Mouse (Mus musculus) intestine, embryonic 14.5 days (tissue): ENCODE data around the gene Smarcd3. TPM values are rescaled to one million over a fixed set of nuclear protein-coding genes. Genes with fewer than 3 reads are reported as not detected.

Experiments
- ATAC-seq: fragments of 200-750 bp; cut with Nextera tagmentation; replicated peaks from 2 replicates; pipeline ENCODE4 v1.8.0; 2017; ENCODE audit warnings: low read depth, moderate number of reproducible peaks, moderate TSS enrichment, moderate library complexity; ENCODE audit not compliant: low FRiP score, low TSS enrichment
- DNase-seq: peaks from one replicate; pipeline ENCODE4 v3.0.0-alpha.2; 2018; ENCODE audit warnings: low spot score
- H3K27ac ChIP-seq: fragments of 300-500 bp; sonication (generic); 2 replicates; pipeline ENCODE4 v1.5.1; 2014; ENCODE audit warnings: low read depth, mild to moderate bottlenecking, control low read depth
- H3K27me3 ChIP-seq: fragments of 300-500 bp; sonication (generic); replicated peaks from 2 replicates; pipeline ENCODE4 v1.6.1; 2014; ENCODE audit warnings: low read length, control low read depth; ENCODE audit not compliant: control insufficient read depth, insufficient read depth
- H3K36me3 ChIP-seq: fragments of 300-500 bp; sonication (generic); 2 replicates; pipeline ENCODE4 v1.6.1; 2014; ENCODE audit warnings: low read length, control low read depth; ENCODE audit not compliant: control insufficient read depth, insufficient read depth
- H3K4me1 ChIP-seq: fragments of 300-500 bp; sonication (generic); replicated peaks from 2 replicates; pipeline ENCODE4 v1.6.1; 2014; ENCODE audit warnings: low read length, control low read depth, mixed read lengths; ENCODE audit not compliant: control insufficient read depth, insufficient read depth
- H3K4me2 ChIP-seq: fragments of 300-500 bp; sonication (generic); 2 replicates; pipeline ENCODE4 v1.6.1; 2014; ENCODE audit warnings: low read length
- H3K4me3 ChIP-seq: fragments of 300-500 bp; sonication (generic); 2 replicates; pipeline ENCODE4 v1.5.1; 2014; ENCODE audit warnings: low read depth, low read length, control low read depth, mixed read lengths
- H3K9ac ChIP-seq: fragments of 300-500 bp; sonication (generic); 2 replicates; pipeline ENCODE4 v1.6.1; 2014; ENCODE audit warnings: mild to moderate bottlenecking, low read length
- H3K9me3 ChIP-seq: fragments of 300-500 bp; sonication (generic); 2 replicates; pipeline ENCODE4 v1.6.1; 2016; ENCODE audit warnings: low read length, control low read depth; ENCODE audit not compliant: control insufficient read depth
- WGBS: fragments of 180-500 bp; shearing (Covaris S2); extraction: QIAGEN DNeasy Blood & Tissue Kit; methylation state at CpG from one replicate; pipeline ENCODE4 v1.1.7; 2014; 5-methylcytosine and 5-hydroxymethylcytosine counted together
- microRNA counts: library from miRNA; unstranded; fragments of <30 nt; microRNA quantifications from one replicate; lab custom pipeline; 2016
- microRNA-seq: library from miRNA; unstranded; fragments of <30 nt; microRNA quantifications from one replicate; pipeline ENCODE4, GENCODE M21; 2016
- polyA plus RNA-seq: library from polyadenylated mRNA; unstranded; fragments of >200 nt; fragmentation: Nextera tagmentation; extraction: Ambion mirVana; gene quantifications from 2 replicates; pipeline ENCODE4 v1.2.1, GENCODE M21; 2014

Smarcd3 gene
- polyA plus RNA-seq, 1 experiment from 2014 or later = 27.5 TPM

DNA sequence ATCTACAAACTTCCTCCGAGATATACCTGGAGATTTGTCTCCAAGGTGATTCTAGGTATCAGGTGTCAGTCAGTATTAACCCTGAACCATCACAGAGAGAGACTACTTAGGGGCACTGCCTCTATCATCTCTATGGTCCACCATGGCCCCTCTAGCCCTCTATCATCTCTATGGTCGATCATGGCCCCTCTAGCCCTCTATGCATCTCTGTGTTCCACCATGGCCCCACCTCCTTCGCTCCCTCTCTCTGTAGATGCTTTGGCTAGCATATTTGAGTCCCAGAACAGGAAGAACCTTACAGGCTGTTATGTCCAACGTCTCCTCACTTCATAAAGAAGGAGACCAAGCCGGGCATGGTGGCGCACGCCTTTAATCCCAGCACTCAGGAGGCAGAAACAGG is 81.6 kb downstream of the Smarcd3 start:
- H3K4me3 ChIP-seq = no peak overlapping the region
- WGBS = 79% methylated on average over 7 of the region's 7 CpGs
- no peak for DNase-seq

DNA sequence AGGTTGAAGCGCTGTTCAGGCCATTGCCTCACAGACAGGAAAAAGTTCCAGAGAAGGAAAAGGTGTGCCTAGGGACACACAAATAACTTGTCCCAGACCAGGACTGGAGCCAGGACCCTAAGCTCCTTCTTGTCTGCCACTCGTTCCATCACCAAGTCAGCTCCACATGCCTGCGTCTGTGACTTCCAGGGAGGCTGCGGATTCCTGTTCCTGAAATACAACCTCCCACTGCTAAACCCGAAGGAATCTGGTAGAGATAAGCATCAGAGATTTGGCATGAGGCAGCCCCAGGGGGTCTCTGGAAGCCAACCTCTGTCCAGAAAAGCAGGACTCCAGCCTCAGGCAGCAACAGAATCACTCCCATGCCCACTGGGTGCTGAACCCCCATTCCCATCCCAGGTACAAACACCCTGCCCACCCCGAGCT is 83.1 kb downstream of the Smarcd3 start:
- Histone ChIP-seq H3K9me3 (no peaks in the 10 kb centered on the region), H3K4me3 (no peak overlapping the region), H3K27me3 (0 out of 2 replicates have a peak, but pooled peaks cover 5% of the 10 kb centered on the region), H3K4me2 (peak overlapping the region; percentile 47), H3K4me1 (peaks cover 13% of the 10 kb centered on the region), H3K27ac (no peak overlapping the region), H3K36me3 (no peaks in the 10 kb centered on the region), H3K9ac (no peak overlapping the region)
- DNase-seq = no peak
- ATAC-seq = no peak
- 14% methylated on average over 6 of the region's 6 CpGs for WGBS

More for the DNA sequence above, 81.6 kb downstream of the Smarcd3 start:
- no peaks in the 10 kb centered on the region for H3K36me3 ChIP-seq
- no peak overlapping the region for H3K27ac ChIP-seq
- H3K27me3 ChIP-seq = no peaks in the 10 kb centered on the region
- H3K9ac ChIP-seq = no peak overlapping the region
- H3K9me3 ChIP-seq = no peaks in the 10 kb centered on the region
- H3K4me2 ChIP-seq = no peak overlapping the region
- peaks cover 13% of the 10 kb centered on the region for H3K4me1 ChIP-seq
- no peak for ATAC-seq

MicroRNA genes within 50 kb of the gene (microRNA counts, 519-probe panel; counts per million panel counts)
- microRNA mmu-miR-671-3p (lab: Ali Mortazavi, UCI) (not detected), microRNA mmu-miR-671-5p (lab: Ali Mortazavi, UCI) (not detected)

Small RNAs within 50 kb of the gene (microRNA-seq; reads per million reads assigned to microRNA genes)
- 495 reads per million, percentile 73 among the genes with 10 or more reads in this experiment for gene Mir671

Other genes starting within 250 kb of the Smarcd3 start
- gene Atg9b, start 232.3 kb downstream of the Smarcd3 start, polyA plus RNA-seq = 0.66 and 1.0 TPM in 2 replicates
- gene Abcb8, start 230.7 kb downstream of the Smarcd3 start, polyA plus RNA-seq = 56.4 and 64.0 TPM in 2 replicates
- not detected in 2 replicates for gene Asic3, start 211.0 kb downstream of the Smarcd3 start, polyA plus RNA-seq
- 41.2 and 47.4 TPM in 2 replicates for gene Cdk5, start 200.9 kb downstream of the Smarcd3 start, polyA plus RNA-seq
- 32.7 and 35.7 TPM in 2 replicates for gene Slc4a2, start 200.6 kb downstream of the Smarcd3 start, polyA plus RNA-seq
- 105 and 107 TPM in 2 replicates for gene Fastk, start 179.1 kb downstream of the Smarcd3 start, polyA plus RNA-seq
- gene Tmub1, start 176.6 kb downstream of the Smarcd3 start, polyA plus RNA-seq = 22.7 and 22.9 TPM in 2 replicates
- 22.0 and 22.9 TPM in 2 replicates for gene Agap3, start 172.2 kb downstream of the Smarcd3 start, polyA plus RNA-seq
- 0.07 TPM in 1 of 2 replicates, not detected in the other for gene Gbx1, start 97.2 kb downstream of the Smarcd3 start, polyA plus RNA-seq
- gene Asb10, start 83.4 kb downstream of the Smarcd3 start, polyA plus RNA-seq = 0.28 and 0.32 TPM in 2 replicates
- 0.15 TPM in 1 of 2 replicates, not detected in the other for gene 4931409K22Rik, start 67.6 kb downstream of the Smarcd3 start, polyA plus RNA-seq
- gene Abcf2, start 46.9 kb downstream of the Smarcd3 start, polyA plus RNA-seq = 97.6 and 98.4 TPM in 2 replicates
- 8.6 and 10.6 TPM in 2 replicates for gene Chpf2, start 37.7 kb downstream of the Smarcd3 start, polyA plus RNA-seq
- gene Nub1, start 61.1 kb upstream of the Smarcd3 start, polyA plus RNA-seq = 34.0 and 36.6 TPM in 2 replicates
- 17.6 and 18.7 TPM in 2 replicates for gene Wdr86, start 106.3 kb upstream of the Smarcd3 start, polyA plus RNA-seq
- 1.3 and 2.3 TPM in 2 replicates for gene Crygn, start 133.6 kb upstream of the Smarcd3 start, polyA plus RNA-seq
- gene Rheb, start 218.2 kb upstream of the Smarcd3 start, polyA plus RNA-seq = 198 and 224 TPM in 2 replicates